ENCODE assay signal across 21 mouse cellular contexts in the genomic region with DNA sequence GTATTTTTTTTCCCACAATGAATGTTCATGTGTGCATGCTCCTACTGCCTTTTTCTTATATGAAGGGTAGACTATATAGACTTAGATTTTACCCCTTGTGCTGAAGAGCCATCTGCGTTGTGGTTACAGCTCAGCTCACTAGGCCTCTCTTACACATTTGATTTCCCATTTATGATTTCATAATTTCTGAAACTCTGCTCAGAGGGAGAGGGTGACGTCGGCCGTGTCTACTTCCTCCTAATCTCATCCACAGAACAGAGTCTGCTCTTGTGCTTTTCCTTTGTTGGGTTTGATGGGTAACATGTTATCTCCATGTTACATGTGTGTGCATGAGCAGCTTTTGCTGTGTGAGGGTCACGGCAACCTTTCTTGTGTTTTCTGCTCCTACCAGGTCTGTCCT.
DNase-seq lines count a peak whose midpoint lies in the region; ATAC-seq and TF ChIP-seq lines count a peak whose summit lies in the region.
"Had no signal": no experiment of that assay in that cellular context is flagged by ENCODE, and none has a peak within 500 bp of the region (broad histone marks: within the 10 kb centered on the region; RNA-seq: fewer than 3 reads in every experiment).

No protein-coding gene starts in this region.

- no peak overlapping the region for H3K4me3 ChIP-seq in MEL (ENCODE audit: control insufficient read depth in 1 of 2, insufficient read depth in 1 of 2, low read depth in 2 of 2, low read length in 2 of 2)
- H3K4me3 ChIP-seq in bone marrow macrophage, adult 2 months (ENCODE audit: insufficient read depth, low read length): no peak overlapping the region
- no peak overlapping the region for H3K4me3 ChIP-seq in macrophage (ENCODE audit: inconsistent target)
- H3K4me3 ChIP-seq: embryonic facial prominence, embryonic 15.5 days; erythroblast, embryonic 14.5 days; forebrain, embryonic 10.5 days; heart, embryonic 12.5 days; hindbrain, embryonic 12.5 days had no signal

- WGBS in macrophage (ENCODE audit: missing documents): 23% methylated on average over 5 of the region's 5 CpGs

- TF ChIP-seq EP300 in MEL (IDR thresholded peaks at IDR 0.05; ENCODE audit: low read depth in 1 of 2, low read length in 2 of 2): no peak

- H3K9ac ChIP-seq in MEL (ENCODE audit: control insufficient read depth, low read depth, low read length, poor library complexity, severe bottlenecking): no peak overlapping the region
- H3K9ac ChIP-seq: embryonic facial prominence, embryonic 15.5 days; heart, embryonic 12.5 days; hindbrain, embryonic 12.5 days had no signal

- H3K4me1 ChIP-seq in MEL (ENCODE audit: control insufficient read depth in 1 of 2, insufficient read depth in 2 of 2, low read length in 2 of 2): peaks cover 8 to 26% of the 10 kb centered on the region in 2 experiments
- peaks cover 40% of the 10 kb centered on the region for H3K4me1 ChIP-seq in bone marrow macrophage, adult 2 months (ENCODE audit: control insufficient read depth, insufficient read depth, low read length)
- H3K4me1 ChIP-seq: embryonic facial prominence, embryonic 15.5 days; heart, embryonic 12.5 days; hindbrain, embryonic 12.5 days had no signal

- TF ChIP-seq POLR2A in MEL (IDR thresholded peaks at IDR 0.05; ENCODE audit: control insufficient read depth in 1 of 2, insufficient read depth in 1 of 2, low read depth in 1 of 2, low read length in 2 of 2, poor library complexity in 1 of 2): no peak
- TF ChIP-seq POLR2A in bone marrow macrophage, adult 2 months (IDR thresholded peaks at IDR 0.05; ENCODE audit: borderline replicate concordance, low read depth, low read length): no peak

- no peak for TF ChIP-seq RAD21 in MEL (IDR thresholded peaks at IDR 0.05; ENCODE audit: low read depth, low read length)

- H3K36me3 ChIP-seq in MEL (ENCODE audit: control insufficient read depth in 1 of 2, insufficient read depth in 2 of 2, low read length in 2 of 2) (peaks cover 0 to 21% of the 10 kb centered on the region in 2 experiments; a peak in 2 of 4 replicates), macrophage (ENCODE audit: inconsistent target) (no peaks in the 10 kb centered on the region)
- H3K36me3 ChIP-seq: embryonic facial prominence, embryonic 15.5 days; forebrain, embryonic 10.5 days; heart, embryonic 12.5 days; hindbrain, embryonic 12.5 days had no signal

- DNase-seq in MEL (ENCODE audit: low read depth, low spot score): no peak
- DNase-seq in adrenal gland, postnatal 10 days: no peak
- DNase-seq in kidney, adult 8-10 months: no peak
- no peak for DNase-seq in layer of hippocampus, adult 9-10 months (ENCODE audit: low spot score)
- DNase-seq: adrenal gland, adult 8-10 months; cerebellum, adult 18-20 months; cerebellum, adult 9-11 months; embryo, embryonic 11 days; gastrocnemius, postnatal 10 days; heart, postnatal 36 days had no signal

- TF ChIP-seq CTCF in MEL (IDR thresholded peaks at IDR 0.05 in 2 of 3, conservative IDR thresholded peaks at IDR 0.05 in 1 of 3; ENCODE audit: control insufficient read depth in 1 of 3, insufficient read depth in 1 of 3, low read depth in 2 of 3, low read length in 3 of 3, poor library complexity in 1 of 3, severe bottlenecking in 1 of 3): no peak
- no peak for TF ChIP-seq CTCF in bone marrow macrophage, adult 2 months (IDR thresholded peaks at IDR 0.05; ENCODE audit: low read depth, low read length)

- H3K27ac ChIP-seq in MEL (ENCODE audit: control insufficient read depth, low read depth, low read length) (peak overlapping the region; percentile 97), macrophage (peak overlapping the region; percentile 50)
- peak overlapping the region; percentile 37 for H3K27ac ChIP-seq in bone marrow macrophage, adult 2 months (ENCODE audit: insufficient read depth, low read depth, low read length)
- H3K27ac ChIP-seq: embryonic facial prominence, embryonic 15.5 days; forebrain, embryonic 10.5 days; hindbrain, embryonic 12.5 days had no signal

- H3K27me3 ChIP-seq in MEL (ENCODE audit: control insufficient read depth in 1 of 2, insufficient read depth in 2 of 2, low read length in 2 of 2): no peaks in the 10 kb centered on the region
- H3K27me3 ChIP-seq: embryonic facial prominence, embryonic 15.5 days; heart, embryonic 12.5 days; hindbrain, embryonic 12.5 days had no signal

- no peaks in the 10 kb centered on the region for H3K79me2 ChIP-seq in MEL (ENCODE audit: control insufficient read depth, insufficient read depth, low read length, poor library complexity)
- no peaks in the 10 kb centered on the region for H3K79me2 ChIP-seq in macrophage (ENCODE audit: inconsistent target)

- no peaks in the 10 kb centered on the region for H3K9me3 ChIP-seq in MEL (replicated peaks; ENCODE audit: insufficient read depth, low read length)
- H3K9me3 ChIP-seq: embryonic facial prominence, embryonic 15.5 days; forebrain, embryonic 10.5 days; hindbrain, embryonic 12.5 days had no signal

- peak; percentile 53; the same call in 1 of the 2 replicates for ATAC-seq in neutrophil, adult 5-6 weeks (ENCODE audit: extremely low read depth, insufficient number of reproducible peaks, low FRiP score, poor library complexity, severe bottlenecking)
- ATAC-seq: forebrain, embryonic 14.5 days; hindbrain, embryonic 16.5 days; inflammation-experienced regulatory T-cells, adult 6 months had no signal

TF ChIP-seq in MEL, 35 proteins besides CTCF, POLR2A, EP300 and RAD21:
- TF ChIP-seq MAFK (IDR thresholded peaks at IDR 0.05; ENCODE audit: borderline replicate concordance, low read depth, low read length): no peak
- no peak for TF ChIP-seq BHLHE40 (IDR thresholded peaks at IDR 0.05; ENCODE audit: borderline replicate concordance, low read depth, low read length)
- no peak for TF ChIP-seq MAZ (IDR thresholded peaks at IDR 0.05; ENCODE audit: low read depth, low read length)
- no peak for TF ChIP-seq KAT2A (conservative IDR thresholded peaks at IDR 0.05; ENCODE audit: low read depth, low read length)
- no peak for TF ChIP-seq ZNF384 (IDR thresholded peaks at IDR 0.05; ENCODE audit: low read depth, low read length)
- TF ChIP-seq ZKSCAN1 (IDR thresholded peaks at IDR 0.05; ENCODE audit: low read depth, low read length): no peak
- no peak for TF ChIP-seq NELFE (IDR thresholded peaks at IDR 0.05; ENCODE audit: low read depth, low read length)
- TF ChIP-seq USF2 (IDR thresholded peaks at IDR 0.05; ENCODE audit: borderline replicate concordance in 1 of 2, insufficient read depth in 1 of 2, low read depth in 1 of 2, low read length in 2 of 2): no peak
- no peak for TF ChIP-seq TAL1 (IDR thresholded peaks at IDR 0.05; ENCODE audit: low read length)
- no peak for TF ChIP-seq MYC (IDR thresholded peaks at IDR 0.05; ENCODE audit: low read depth, low read length)
- TF ChIP-seq ZMIZ1 (IDR thresholded peaks at IDR 0.05; ENCODE audit: low read depth, low read length): no peak
- TF ChIP-seq CHD1 (IDR thresholded peaks at IDR 0.05; ENCODE audit: low read depth, low read length): no peak
- TF ChIP-seq SMC3 (IDR thresholded peaks at IDR 0.05; ENCODE audit: low read depth, low read length): no peak
- no peak for TF ChIP-seq GATA1 (IDR thresholded peaks at IDR 0.05; ENCODE audit: low read depth, low read length)

Comparison
In these comparisons a context has a peak if more than half of its experiments do, and no peak if none do; other contexts are left out.
1. H3K27ac ChIP-seq: peak in every context shown above with its lines; median percentile 97 in MEL; 50 in macrophage; 37 in bone marrow macrophage, adult 2 months.